Mouse (Mus musculus): ENCODE measurements around the gene Nthl1.

GRCm38 (mm10) chr17:24642791-24643343 is 10.4 kb downstream of the Nthl1 start:
- TF ChIP-seq POLR2A (IDR thresholded peaks at IDR 0.05; ENCODE audit: control insufficient read depth, low read depth, low read length) (no peak), CTCF (IDR thresholded peaks at IDR 0.05; ENCODE audit: control insufficient read depth, insufficient read depth, insufficient replicate concordance, low read depth, low read length) (no peak)
